Mouse (Mus musculus) CH12.LX (cell line): ENCODE measurements around the gene Babam2. TPM values are rescaled to one million over a fixed set of nuclear protein-coding genes. Genes with fewer than 3 reads are reported as not detected.

Source experiments
- DNase-seq: peaks from one replicate; pipeline ENCODE4 v3.0.0-alpha.2; 2013; ENCODE audit errors: extremely low read depth
- H3K27ac ChIP-seq: 2 replicates; pipeline ENCODE4 v1.5.1; 2012; ENCODE audit warnings: low read depth, mild to moderate bottlenecking, control low read depth, moderate library complexity; ENCODE audit not compliant: insufficient read depth
- H3K27me3 ChIP-seq: replicated peaks from 2 replicates; pipeline ENCODE3; 2012; ENCODE audit warnings: inconsistent platforms
- H3K36me3 ChIP-seq, 2 experiments: replicated peaks in 1 of 2; 2 replicates each; pipeline versions ENCODE3 to v1.6.1; 2012; ENCODE audit warnings: inconsistent platforms in 1 of 2, low read length in 1 of 2, mild to moderate bottlenecking in 1 of 2, mixed read lengths in 1 of 2, moderate library complexity in 1 of 2; ENCODE audit not compliant: control insufficient read depth in 1 of 2, insufficient read depth in 1 of 2
- H3K4me1 ChIP-seq, 2 experiments: 2 replicates each; pipeline ENCODE4 v1.6.1; 2012; ENCODE audit warnings: inconsistent platforms in 1 of 2, moderate library complexity in 1 of 2; ENCODE audit not compliant: insufficient read depth in 2 of 2, control insufficient read depth in 1 of 2
- H3K4me2 ChIP-seq: 2 replicates; pipeline ENCODE4 v1.6.1; 2012; ENCODE audit warnings: low read depth, mild to moderate bottlenecking, control low read depth; ENCODE audit not compliant: poor library complexity, insufficient read depth, severe bottlenecking
- H3K4me3 ChIP-seq, 3 experiments: fragments of 150-350 bp in 1 of 3; sonication (generic) in 1 of 3; replicated peaks in 1 of 3; 2 replicates each; pipeline versions ENCODE3 to v1.5.1; 2011 to 2012; ENCODE audit warnings: low read depth in 2 of 3, low read length in 2 of 3, mild to moderate bottlenecking in 2 of 3, moderate library complexity in 2 of 3, control low read depth in 1 of 3, improper control_type of control experiment in 1 of 3, inconsistent platforms in 1 of 3, mixed read lengths in 1 of 3; ENCODE audit not compliant: poor library complexity in 1 of 3
- H3K79me2 ChIP-seq: replicated peaks from 2 replicates; pipeline ENCODE4 v1.6.1; 2012; ENCODE audit warnings: mild to moderate bottlenecking, moderate library complexity; ENCODE audit not compliant: control insufficient read depth, poor library complexity, insufficient read depth, severe bottlenecking; ENCODE audit errors: extremely low read depth
- H3K9ac ChIP-seq: 2 replicates; pipeline ENCODE4 v1.6.1; 2012; ENCODE audit warnings: low read depth, mild to moderate bottlenecking, control low read depth, moderate library complexity; ENCODE audit not compliant: insufficient read depth
- H3K9me3 ChIP-seq: replicated peaks from 2 replicates; pipeline ENCODE3; 2012; ENCODE audit warnings: low read length, inconsistent platforms, mixed read lengths
- BHLHE40 ChIP-seq: IDR thresholded peaks from 2 replicates; pipeline ENCODE4 v1.6.1; 2011; ENCODE audit warnings: mild to moderate bottlenecking, low read depth, low read length, improper control_type of control experiment
- CHD1 ChIP-seq: IDR thresholded peaks from 2 replicates; pipeline ENCODE4 v1.6.1; 2012; ENCODE audit warnings: low read depth, low read length, improper control_type of control experiment, inconsistent platforms
- CHD2 ChIP-seq: IDR thresholded peaks from 2 replicates; pipeline ENCODE4 v1.6.1; 2011; ENCODE audit warnings: low read length, improper control_type of control experiment
- CTCF ChIP-seq, 2 experiments: IDR thresholded peaks in 1 of 2; conservative IDR thresholded peaks in 1 of 2; 2 replicates each; pipeline ENCODE4 v1.5.1; 2011 to 2012; ENCODE audit warnings: low read depth in 2 of 2, low read length in 2 of 2, improper control_type of control experiment in 1 of 2, inconsistent platforms in 1 of 2, mild to moderate bottlenecking in 1 of 2, moderate library complexity in 1 of 2
- E2F4 ChIP-seq: IDR thresholded peaks from 2 replicates; pipeline ENCODE4 v1.6.1; 2011; ENCODE audit warnings: low read depth, low read length, improper control_type of control experiment; ENCODE audit not compliant: insufficient replicate concordance
- ELF1 ChIP-seq: IDR thresholded peaks from 2 replicates; pipeline ENCODE4 v1.6.1; 2014; ENCODE audit warnings: low read depth, mild to moderate bottlenecking, inconsistent platforms, low read length, improper control_type of control experiment
- EP300 ChIP-seq: IDR thresholded peaks from 2 replicates; pipeline ENCODE4 v1.6.1; 2011; ENCODE audit warnings: low read length, improper control_type of control experiment
- ETS1 ChIP-seq: conservative IDR thresholded peaks from 2 replicates; pipeline ENCODE4 v1.6.1; 2012; ENCODE audit warnings: low read depth, mild to moderate bottlenecking, inconsistent platforms, low read length, improper control_type of control experiment, moderate library complexity
- GABPA ChIP-seq: IDR thresholded peaks from 2 replicates; pipeline ENCODE4 v1.6.1; 2012; ENCODE audit warnings: low read depth, low read length, improper control_type of control experiment, inconsistent platforms; ENCODE audit not compliant: insufficient replicate concordance
- HCFC1 ChIP-seq: IDR thresholded peaks from 2 replicates; pipeline ENCODE4 v1.6.1; 2012; ENCODE audit warnings: low read depth, mild to moderate bottlenecking, inconsistent platforms, low read length, improper control_type of control experiment
- IRF4 ChIP-seq: IDR thresholded peaks from 2 replicates; pipeline ENCODE4 v1.6.1; 2014; ENCODE audit warnings: low read depth, mild to moderate bottlenecking, inconsistent platforms, low read length, improper control_type of control experiment
- JUND ChIP-seq: conservative IDR thresholded peaks from 2 replicates; pipeline ENCODE4 v1.6.1; 2011; ENCODE audit warnings: low read depth, low read length, improper control_type of control experiment
- KAT2A ChIP-seq: IDR thresholded peaks from 2 replicates; pipeline ENCODE4 v1.6.1; 2012; ENCODE audit warnings: low read length, improper control_type of control experiment, inconsistent platforms; ENCODE audit not compliant: insufficient replicate concordance
- MAFK ChIP-seq: IDR thresholded peaks from 2 replicates; pipeline ENCODE4 v1.6.1; 2011; ENCODE audit warnings: low read length, improper control_type of control experiment; ENCODE audit not compliant: insufficient replicate concordance
- MAZ ChIP-seq: IDR thresholded peaks from 2 replicates; pipeline ENCODE4 v1.6.1; 2012; ENCODE audit warnings: low read depth, mild to moderate bottlenecking, inconsistent platforms, low read length, improper control_type of control experiment, moderate library complexity
- MXI1 ChIP-seq: IDR thresholded peaks from 2 replicates; pipeline ENCODE4 v1.6.1; 2011; ENCODE audit warnings: mild to moderate bottlenecking, low read depth, low read length, improper control_type of control experiment
- MYC ChIP-seq: IDR thresholded peaks from 2 replicates; pipeline ENCODE4 v1.6.1; 2011; ENCODE audit warnings: low read depth, mild to moderate bottlenecking, improper control_type of control experiment, low read length
- NELFE ChIP-seq: IDR thresholded peaks from 2 replicates; pipeline ENCODE4 v1.6.1; 2011; ENCODE audit warnings: low read depth, low read length, improper control_type of control experiment
- NRF1 ChIP-seq: IDR thresholded peaks from 2 replicates; pipeline ENCODE4 v1.6.1; 2014; ENCODE audit warnings: low read depth, mild to moderate bottlenecking, inconsistent platforms, low read length, improper control_type of control experiment, moderate library complexity
- PAX5 ChIP-seq: IDR thresholded peaks from 2 replicates; pipeline ENCODE4 v1.6.1; 2012; ENCODE audit warnings: low read length, inconsistent platforms, mixed read lengths
- POLR2AphosphoS2 ChIP-seq: IDR thresholded peaks from 2 replicates; pipeline ENCODE4 v1.6.1; 2011; ENCODE audit warnings: low read depth, low read length, improper control_type of control experiment
- RAD21 ChIP-seq: IDR thresholded peaks from 2 replicates; pipeline ENCODE4 v1.6.1; 2011; ENCODE audit warnings: low read depth, mild to moderate bottlenecking, low read length, improper control_type of control experiment, moderate library complexity
- SIN3A ChIP-seq: IDR thresholded peaks from 2 replicates; pipeline ENCODE4 v1.6.1; 2012; ENCODE audit warnings: low read length, improper control_type of control experiment, inconsistent platforms
- TCF12 ChIP-seq: IDR thresholded peaks from 2 replicates; pipeline ENCODE4 v1.6.1; 2014; ENCODE audit warnings: low read depth, mild to moderate bottlenecking, inconsistent platforms, low read length, improper control_type of control experiment
- UBTF ChIP-seq: IDR thresholded peaks from 2 replicates; pipeline ENCODE4 v1.6.1; 2012; ENCODE audit warnings: low read depth, mild to moderate bottlenecking, inconsistent platforms, low read length, improper control_type of control experiment, moderate library complexity
- USF1 ChIP-seq: IDR thresholded peaks from 2 replicates; pipeline ENCODE4 v1.6.1; 2014; ENCODE audit warnings: low read depth, mild to moderate bottlenecking, inconsistent platforms, low read length, improper control_type of control experiment
- ZKSCAN1 ChIP-seq: IDR thresholded peaks from 2 replicates; pipeline ENCODE4 v1.6.1; 2012; ENCODE audit warnings: low read depth, inconsistent platforms, low read length, improper control_type of control experiment, borderline replicate concordance
- ZMIZ1 ChIP-seq: IDR thresholded peaks from 2 replicates; pipeline ENCODE4 v1.6.1; 2012; ENCODE audit warnings: low read depth, mild to moderate bottlenecking, inconsistent platforms, low read length, improper control_type of control experiment
- ZNF384 ChIP-seq: IDR thresholded peaks from 2 replicates; pipeline ENCODE4 v1.6.1; 2012; ENCODE audit warnings: low read depth, low read length, improper control_type of control experiment, inconsistent platforms
- dilution Hi-C: fragments of 300-500 bp; cut with MboI; formaldehyde crosslinking; loops from 2 replicates; pipeline ENCODE4 v1.14.3; 2020; ENCODE audit warnings: low sequenced_read_pairs; ENCODE audit not compliant: extremely low pct_unique_long_range_greater_than_20kb, extremely low pct_ligation_motif_present
- in situ Hi-C: fragments of 300-500 bp; cut with MboI; formaldehyde crosslinking; loops from 3 replicates; pipeline ENCODE4 v1.14.3; 2019; ENCODE audit warnings: low sequenced_read_pairs, low pct_ligation_motif_present, low pct_unique_long_range_greater_than_20kb, mixed read lengths
- polyA plus RNA-seq: library from polyadenylated mRNA; unstranded; fragments of >175 nt; gene quantifications from 2 replicates; pipeline ENCODE4 v1.2.1, GENCODE M21; 2012; ENCODE audit warnings: low read depth; ENCODE audit not compliant: insufficient read length
- total RNA-seq, 2 experiments: library from RNA; depleted of rRNA; stranded (reverse); fragments of 300-350 nt in 1 of 2; fragments of >200 nt in 1 of 2; gene quantifications; 2 replicates each; pipeline ENCODE4 v1.2.3; 2012 to 2014

Babam2 gene
- total and polyA plus RNA-seq, 3 experiments = 38.2 to 78.0 (median 39.8) TPM

GRCm38 (mm10) chr5:31824126-31824525 lies 126.6 kb downstream of the Babam2 start:
- dilution Hi-C loops (no loop called here), in situ Hi-C loops (no loop called here)
- no peak for DNase-seq
- Histone ChIP-seq H3K4me1 (peaks cover 0 to 5% of the 10 kb centered on the region in 2 experiments; a peak in 2 of 4 replicates), H3K27me3 (no peaks in the 10 kb centered on the region), H3K4me3 (no peak overlapping the region), H3K9me3 (no peaks in the 10 kb centered on the region), H3K9ac (no peak overlapping the region), H3K4me2 (no peak overlapping the region), H3K79me2 (no peaks in the 10 kb centered on the region), H3K27ac (no peak overlapping the region), H3K36me3 (peaks cover 0 to 37% of the 10 kb centered on the region in 2 experiments)
- TF ChIP-seq ETS1 = no peak
- no peak for TF ChIP-seq RAD21
- TF ChIP-seq E2F4 = no peak
- no peak for TF ChIP-seq EP300
- no peak for TF ChIP-seq ZKSCAN1
- no peak for TF ChIP-seq ELF1
- no peak for TF ChIP-seq MYC
- TF ChIP-seq SIN3A = no peak
- TF ChIP-seq BHLHE40 = no peak
- TF ChIP-seq UBTF = no peak
- TF ChIP-seq MXI1 = no peak
- TF ChIP-seq ZMIZ1 = no peak
- no peak for TF ChIP-seq TCF12
- TF ChIP-seq KAT2A = no peak
- TF ChIP-seq NELFE = no peak
- no peak for TF ChIP-seq GABPA
- TF ChIP-seq CHD1 = no peak
- TF ChIP-seq POLR2AphosphoS2 = no peak
- TF ChIP-seq HCFC1 = no peak
- no peak for TF ChIP-seq MAFK

- H3K4me1 ChIP-seq = peaks cover 0 to 4% of the 10 kb centered on the region in 2 experiments; a peak in 1 of 4 replicates
- H3K27ac ChIP-seq = no peak overlapping the region
- H3K4me3 ChIP-seq = no peak overlapping the region
- in situ Hi-C loops = no loop called here
- no peaks in the 10 kb centered on the region for H3K79me2 ChIP-seq
- no peak for DNase-seq
- TF ChIP-seq IRF4 (no peak), ZNF384 (no peak), MAZ (no peak), ELF1 (no peak), USF1 (no peak), CTCF (conservative IDR thresholded peaks at IDR 0.05 in 1 of 2, IDR thresholded peaks at IDR 0.05 in 1 of 2; ENCODE audit: low read depth in 2 of 2, low read length in 2 of 2) (no peak), NRF1 (no peak), ETS1 (no peak), CHD2 (no peak), JUND (no peak), MYC (no peak), EP300 (no peak), PAX5 (no peak), TCF12 (no peak), HCFC1 (no peak)
- TF ChIP-seq, all 38 proteins: peak for 0
- H3K27me3 ChIP-seq = no peaks in the 10 kb centered on the region
- H3K9me3 ChIP-seq = no peaks in the 10 kb centered on the region
- H3K36me3 ChIP-seq = peaks cover 0 to 27% of the 10 kb centered on the region in 2 experiments
- no peak overlapping the region for H3K9ac ChIP-seq
- dilution Hi-C loops = no loop called here
- H3K4me2 ChIP-seq = no peak overlapping the region
These were observed 129.8 kb downstream of the Babam2 start for GRCm38 (mm10) chr5:31827304-31827703.
